Mouse (Mus musculus) neutrophil, adult 59 days (primary cell): ENCODE results near the gene Olfr639. TPM values are rescaled to one million over a fixed set of nuclear protein-coding genes. Genes with fewer than 3 reads are reported as not detected.

Experiments used
- total RNA-seq, 2 experiments: library from RNA; stranded (reverse); gene quantifications; 1 replicate in 1 of 2; 2 replicates in 1 of 2; pipeline ENCODE4 v1.2.4; 2023

The Olfr639 gene
- total RNA-seq, result under 1 TPM in 1 of 2 experiments, not detected in 1; 0.13 TPM

DNA sequence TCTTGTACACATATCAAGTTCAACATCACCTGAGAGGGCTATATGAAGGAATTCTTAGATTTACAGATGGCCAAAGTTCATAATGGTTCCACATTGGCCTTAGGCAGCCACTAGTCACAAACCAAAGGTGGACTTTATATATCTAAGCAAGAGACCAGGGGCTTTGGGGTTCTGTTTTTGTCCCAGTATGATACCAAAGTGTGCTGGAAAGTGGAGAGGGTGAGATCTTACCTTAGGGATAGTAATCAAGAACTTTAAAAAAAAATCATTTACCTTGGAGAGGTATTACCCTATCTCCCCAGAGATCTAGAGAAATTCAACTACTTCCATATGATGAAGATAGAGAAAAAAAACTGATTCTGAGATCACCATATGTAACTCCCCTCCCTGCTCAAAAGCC, at the start of gene Olfr639:
Gene Olfr639 (minus strand): TSS at position 101 of the 400 bp plus-strand sequence.

DNA sequence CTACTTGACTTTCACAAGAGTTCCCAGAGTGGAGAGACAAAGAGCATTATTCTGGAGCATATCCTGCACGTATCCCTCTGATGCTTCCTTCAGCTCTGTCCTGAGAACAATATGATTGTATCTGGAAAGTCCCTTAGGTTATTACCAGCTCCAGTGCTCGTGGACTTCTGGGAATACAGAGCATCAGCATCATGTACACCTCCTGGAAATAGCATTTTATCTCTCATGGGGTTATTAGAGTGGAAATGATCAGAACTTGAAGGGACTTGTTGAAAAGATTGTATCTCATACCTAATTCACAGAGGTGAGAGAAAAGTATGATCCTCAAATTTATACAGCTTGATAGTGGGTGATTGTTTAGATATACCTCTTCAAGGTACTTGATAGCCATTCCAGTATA, 44.2 kb upstream of the Olfr639 start, which contains the start of gene 4930516K23Rik:
Gene 4930516K23Rik (minus strand): TSS at position 101 of the 400 bp plus-strand sequence.

DNA sequence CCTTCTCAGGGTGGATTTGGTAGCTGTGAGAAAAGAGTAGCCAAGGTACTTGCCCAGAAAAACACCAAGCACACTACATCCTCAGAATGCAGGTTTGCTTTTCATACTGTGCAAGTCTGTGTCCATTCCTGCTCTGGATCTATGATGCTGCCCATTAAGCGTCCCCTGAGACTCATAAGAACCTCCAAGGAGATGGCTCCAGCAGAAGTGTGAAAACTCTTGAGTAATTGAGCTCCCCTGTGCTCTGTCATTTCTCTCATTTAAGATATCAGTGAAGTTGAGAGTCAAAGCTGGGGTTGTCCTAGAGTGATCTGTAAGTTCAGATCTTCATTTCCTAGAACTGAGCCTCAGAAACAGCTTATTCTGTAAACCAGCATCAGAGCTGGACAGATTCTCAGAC, 35.5 kb upstream of the Olfr639 start, which contains the start of gene Olfr642:
Gene Olfr642 (minus strand): TSS at position 101 of the 400 bp plus-strand sequence.

DNA sequence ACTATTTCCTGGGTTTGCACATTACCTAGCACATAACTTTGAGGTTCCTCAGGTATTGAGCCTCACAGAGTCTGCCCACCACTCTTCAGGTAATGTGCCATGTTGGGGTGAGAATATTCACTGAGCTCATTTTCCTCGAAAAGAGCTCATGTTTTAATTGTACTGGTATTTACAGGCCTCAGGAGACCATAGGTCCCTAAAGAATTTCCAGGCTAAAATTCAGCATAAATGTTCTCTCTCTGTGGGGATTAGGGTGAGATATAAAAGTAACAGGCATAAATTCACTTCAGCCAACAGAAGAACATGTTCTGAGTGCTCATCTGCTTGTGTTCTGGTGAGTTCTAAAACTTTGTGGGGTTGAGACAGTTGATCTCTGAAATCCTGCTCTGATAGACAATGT, 18.0 kb upstream of the Olfr639 start, which contains the start of gene Olfr641:
Gene Olfr641 (plus strand): TSS at position 301 of the 400 bp plus-strand sequence.

DNA sequence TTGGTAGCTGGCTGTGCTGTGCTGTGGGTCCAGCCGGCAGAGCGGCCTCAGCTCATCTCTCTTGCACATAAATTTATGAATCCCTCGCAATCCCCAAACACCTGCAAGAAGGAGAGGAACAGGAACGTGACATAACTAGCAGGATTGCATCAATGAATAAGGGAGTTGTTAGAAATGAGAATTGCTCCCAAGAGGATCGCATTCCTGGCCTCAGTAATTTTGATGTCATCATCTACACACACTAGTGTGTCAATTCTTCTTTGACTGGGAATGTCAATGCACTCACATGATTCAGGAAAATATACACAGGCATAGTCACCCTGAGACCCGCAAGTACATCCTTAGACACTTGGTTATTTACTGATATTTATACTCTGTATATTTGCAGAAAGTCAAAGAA, 8.4 kb upstream of the Olfr639 start, which contains the start of gene Olfr640:
Gene Olfr640 (minus strand): TSS at position 101 of the 400 bp plus-strand sequence.

DNA sequence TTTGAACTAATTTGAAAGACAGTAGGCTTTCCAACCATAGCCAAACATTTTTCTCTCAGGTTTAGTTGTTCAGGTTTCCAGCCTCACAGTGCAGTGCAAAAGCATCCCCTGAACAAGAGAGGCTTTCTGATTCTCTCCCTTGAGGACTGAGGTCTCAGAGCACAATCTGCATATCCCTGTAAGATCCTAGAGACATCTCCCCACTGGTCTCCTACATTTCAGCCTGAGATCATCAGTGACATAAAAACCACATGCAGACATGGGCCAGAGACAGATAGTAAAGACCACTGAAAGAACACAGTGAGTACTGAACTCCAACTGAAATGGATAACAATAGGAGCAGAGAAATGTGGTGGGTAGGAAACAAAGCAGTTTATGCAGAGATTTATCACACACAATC, 18.7 kb downstream of the Olfr639 start, which contains the start of gene Olfr638:
Gene Olfr638 (plus strand): TSS at position 301 of the 400 bp plus-strand sequence.

DNA sequence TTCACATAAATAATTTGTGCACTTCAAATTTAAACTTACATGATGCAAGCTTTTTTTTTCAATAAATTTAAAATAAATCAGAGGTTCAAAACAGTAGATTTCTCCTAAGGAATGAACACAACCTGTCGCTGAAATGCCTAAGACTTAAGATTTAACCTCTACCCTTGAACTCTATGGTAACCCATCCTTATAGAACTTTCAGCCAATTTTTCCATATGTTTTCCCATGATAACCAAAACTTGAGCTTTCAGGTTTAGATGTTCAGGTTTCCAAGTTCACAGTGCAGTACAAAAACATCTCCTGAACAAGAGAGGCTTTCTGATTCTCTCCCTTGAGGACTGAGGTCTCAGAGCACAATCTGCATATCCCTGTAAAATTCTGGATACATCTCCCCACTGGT, 46.3 kb downstream of the Olfr639 start, which contains the start of gene Olfr635:
Gene Olfr635 (plus strand): TSS at position 301 of the 400 bp plus-strand sequence.

Other genes with a start within 250 kb of the Olfr639 start
- gene Olfr69, start 245.7 kb downstream of the Olfr639 start, total RNA-seq, result not detected
- not detected for gene Olfr68, start 237.6 kb downstream of the Olfr639 start, total RNA-seq
- not detected for gene Olfr67, start 225.5 kb downstream of the Olfr639 start, total RNA-seq
- gene Hbb-bt, start 203.3 kb downstream of the Olfr639 start, total RNA-seq, result 100 to 1,000 TPM; 136 to 209 TPM
- 1,000 to 10,000 TPM in 1 of 2 experiments, 100 to 1,000 TPM in 1; 881 to 1,070 TPM for gene Hbb-bs, start 189.2 kb downstream of the Olfr639 start, total RNA-seq
- gene Hbb-bh2, start 176.8 kb downstream of the Olfr639 start, total RNA-seq, result not detected
- gene Hbb-bh1, start 174.1 kb downstream of the Olfr639 start, total RNA-seq, result not detected
- gene Hbb-y, start 164.1 kb downstream of the Olfr639 start, total RNA-seq, result not detected
- not detected for gene Olfr66, start 131.1 kb downstream of the Olfr639 start, total RNA-seq
- not detected for gene Olfr64, start 122.8 kb downstream of the Olfr639 start, total RNA-seq
- not detected for gene Olfr65, start 113.8 kb downstream of the Olfr639 start, total RNA-seq
- gene Olfr631, start 88.5 kb downstream of the Olfr639 start, total RNA-seq, result not detected
- not detected for gene Olfr632, start 83.0 kb downstream of the Olfr639 start, total RNA-seq
- not detected for gene Olfr633, start 72.9 kb downstream of the Olfr639 start, total RNA-seq
- gene Olfr635, start 46.2 kb downstream of the Olfr639 start, total RNA-seq, result not detected
- not detected for gene Olfr638, start 18.6 kb downstream of the Olfr639 start, total RNA-seq
- gene Olfr640, start 8.3 kb upstream of the Olfr639 start, total RNA-seq, result not detected
- not detected for gene Olfr641, start 18.1 kb upstream of the Olfr639 start, total RNA-seq
- gene Olfr642, start 35.4 kb upstream of the Olfr639 start, total RNA-seq, result not detected
- gene 4930516K23Rik, start 44.1 kb upstream of the Olfr639 start, total RNA-seq, result not detected
- gene Olfr644, start 54.6 kb upstream of the Olfr639 start, total RNA-seq, result not detected
- not detected for gene Olfr645, start 68.2 kb upstream of the Olfr639 start, total RNA-seq
- gene Olfr646, start 87.6 kb upstream of the Olfr639 start, total RNA-seq, result not detected
- not detected for gene Ubqln5, start 112.5 kb upstream of the Olfr639 start, total RNA-seq
- not detected for gene Olfr643, start 120.1 kb upstream of the Olfr639 start, total RNA-seq
- gene Ubqln3, start 126.0 kb upstream of the Olfr639 start, total RNA-seq, result not detected
- gene Ubqlnl, start 133.3 kb upstream of the Olfr639 start, total RNA-seq, result not detected
- gene Olfm5, start 147.5 kb upstream of the Olfr639 start, total RNA-seq, result not detected
- gene Olfr648, start 166.1 kb upstream of the Olfr639 start, total RNA-seq, result not detected
- gene Olfr649, start 178.7 kb upstream of the Olfr639 start, total RNA-seq, result not detected
- 1 to 10 TPM; 1.8 to 2.1 TPM for gene Trim6, start 201.5 kb upstream of the Olfr639 start, total RNA-seq
- gene Trim34a, start 227.2 kb upstream of the Olfr639 start, total RNA-seq, result 10 to 100 TPM; 14.4 to 18.2 TPM